Mouse (Mus musculus): ENCODE data around the gene Nr1h2. TPM values are rescaled to one million over a fixed set of nuclear protein-coding genes. Genes with fewer than 3 reads are reported as not detected.

Gene Nr1h2
- polyA plus RNA-seq, 1 experiment from 2014 or later = 80.6 TPM

- 1% methylated on average over 31 of the region's 32 CpGs for WGBS
- DNase-seq (ENCODE audit: low spot score) (peak; percentile 97), ATAC-seq (replicated peaks; ENCODE audit: low FRiP score, low read depth) (peak; percentile 84)
- peak overlapping the region; percentile 74 for H3K4me3 ChIP-seq (replicated peaks; ENCODE audit: low read depth, low read length)
- peaks cover 32% of the 10 kb centered on the region for H3K36me3 ChIP-seq (ENCODE audit: insufficient read depth, low read length)
- TF ChIP-seq CTCF (IDR thresholded peaks at IDR 0.05; ENCODE audit: low read depth) = no peak
- H3K9ac ChIP-seq (ENCODE audit: low read depth, low read length) = peak overlapping the region; percentile 83
- no peaks in the 10 kb centered on the region for H3K9me3 ChIP-seq (replicated peaks; ENCODE audit: low read length)
- no peaks in the 10 kb centered on the region for H3K4me1 ChIP-seq (replicated peaks; ENCODE audit: insufficient read depth, low read length)
- H3K27ac ChIP-seq = peak overlapping the region; percentile 99
- peak overlapping the region; percentile 62 for H3K4me2 ChIP-seq (ENCODE audit: low read length)
- no peaks in the 10 kb centered on the region for H3K27me3 ChIP-seq (ENCODE audit: insufficient read depth, low read length)
Observed at GRCm38 (mm10) chr7:44553196-44553764, 471 bp downstream of the Nr1h2 start.

- Histone ChIP-seq H3K27me3 (ENCODE audit: insufficient read depth, low read length) (no peaks in the 10 kb centered on the region), H3K36me3 (ENCODE audit: insufficient read depth, low read length) (peaks cover 32% of the 10 kb centered on the region), H3K9ac (ENCODE audit: low read depth, low read length) (no peak overlapping the region), H3K9me3 (replicated peaks; ENCODE audit: low read length) (no peaks in the 10 kb centered on the region), H3K4me1 (replicated peaks; ENCODE audit: insufficient read depth, low read length) (no peaks in the 10 kb centered on the region; the same call in 1 of the 2 replicates), H3K4me3 (replicated peaks; ENCODE audit: low read depth, low read length) (peak overlapping the region; percentile 74; the same call in 1 of the 2 replicates), H3K27ac (no peak overlapping the region), H3K4me2 (ENCODE audit: low read length) (peak overlapping the region; percentile 62)
- no peak for TF ChIP-seq CTCF (IDR thresholded peaks at IDR 0.05; ENCODE audit: low read depth)
- WGBS = 86% methylated on average over 31 of the region's 31 CpGs
- no peak for DNase-seq (ENCODE audit: low spot score)
- no peak for ATAC-seq (replicated peaks; ENCODE audit: low FRiP score, low read depth)
Observed at GRCm38 (mm10) chr7:44552141-44552908, 1.4 kb downstream of the Nr1h2 start.

- H3K4me2 ChIP-seq (ENCODE audit: low read length) = no peak overlapping the region
- TF ChIP-seq CTCF (IDR thresholded peaks at IDR 0.05; ENCODE audit: low read depth) = no peak
- H3K36me3 ChIP-seq (ENCODE audit: insufficient read depth, low read length) = peaks cover 32% of the 10 kb centered on the region
- H3K27me3 ChIP-seq (ENCODE audit: insufficient read depth, low read length) = no peaks in the 10 kb centered on the region
- no peaks in the 10 kb centered on the region for H3K9me3 ChIP-seq (replicated peaks; ENCODE audit: low read length)
- no peak for DNase-seq (ENCODE audit: low spot score)
- no peak overlapping the region for H3K9ac ChIP-seq (ENCODE audit: low read depth, low read length)
- 80% methylated on average over 22 of the region's 22 CpGs for WGBS
- H3K4me1 ChIP-seq (replicated peaks; ENCODE audit: insufficient read depth, low read length) = no peaks in the 10 kb centered on the region; the same call in 1 of the 2 replicates
- no peak for ATAC-seq (replicated peaks; ENCODE audit: low FRiP score, low read depth)
- H3K27ac ChIP-seq = no peak overlapping the region
- no peak overlapping the region for H3K4me3 ChIP-seq (replicated peaks; ENCODE audit: low read depth, low read length)
Observed at GRCm38 (mm10) chr7:44551731-44552130, 2.0 kb downstream of the Nr1h2 start.

- DNase-seq (ENCODE audit: low spot score) (no peak), ATAC-seq (replicated peaks; ENCODE audit: low FRiP score, low read depth) (no peak)
- TF ChIP-seq CTCF (IDR thresholded peaks at IDR 0.05; ENCODE audit: low read depth) = no peak
- no peak overlapping the region for H3K27ac ChIP-seq
- no peak overlapping the region for H3K9ac ChIP-seq (ENCODE audit: low read depth, low read length)
- no peaks in the 10 kb centered on the region for H3K27me3 ChIP-seq (ENCODE audit: insufficient read depth, low read length)
- 95% methylated on average over 21 of the region's 21 CpGs for WGBS
- peaks cover 32% of the 10 kb centered on the region for H3K36me3 ChIP-seq (ENCODE audit: insufficient read depth, low read length)
- H3K9me3 ChIP-seq (replicated peaks; ENCODE audit: low read length) = no peaks in the 10 kb centered on the region
- H3K4me2 ChIP-seq (ENCODE audit: low read length) = no peak overlapping the region
- H3K4me1 ChIP-seq (replicated peaks; ENCODE audit: insufficient read depth, low read length) = no peaks in the 10 kb centered on the region; the same call in 1 of the 2 replicates
- H3K4me3 ChIP-seq (replicated peaks; ENCODE audit: low read depth, low read length) = no peak overlapping the region
Observed at GRCm38 (mm10) chr7:44551301-44551700, 2.5 kb downstream of the Nr1h2 start.

GRCm38 (mm10) chr7:44550409-44550678 lies 3.4 kb downstream of the Nr1h2 start:
- 94% methylated on average over 11 of the region's 12 CpGs for WGBS
- no peak for DNase-seq (ENCODE audit: low spot score)
- H3K9me3 ChIP-seq (replicated peaks; ENCODE audit: low read length) = no peaks in the 10 kb centered on the region
- H3K27ac ChIP-seq = no peak overlapping the region
- H3K9ac ChIP-seq (ENCODE audit: low read depth, low read length) = no peak overlapping the region
- ATAC-seq (replicated peaks; ENCODE audit: low FRiP score, low read depth) = no peak
- no peaks in the 10 kb centered on the region for H3K27me3 ChIP-seq (ENCODE audit: insufficient read depth, low read length)
- no peaks in the 10 kb centered on the region; the same call in 1 of the 2 replicates for H3K4me1 ChIP-seq (replicated peaks; ENCODE audit: insufficient read depth, low read length)
- H3K4me3 ChIP-seq (replicated peaks; ENCODE audit: low read depth, low read length) = no peak overlapping the region
- H3K4me2 ChIP-seq (ENCODE audit: low read length) = no peak overlapping the region
- peaks cover 32% of the 10 kb centered on the region for H3K36me3 ChIP-seq (ENCODE audit: insufficient read depth, low read length)
- no peak for TF ChIP-seq CTCF (IDR thresholded peaks at IDR 0.05; ENCODE audit: low read depth)

GRCm38 (mm10) chr7:44549621-44550408 lies 3.9 kb downstream of the Nr1h2 start:
- no peaks in the 10 kb centered on the region for H3K27me3 ChIP-seq (ENCODE audit: insufficient read depth, low read length)
- H3K9me3 ChIP-seq (replicated peaks; ENCODE audit: low read length) = no peaks in the 10 kb centered on the region
- peaks cover 32% of the 10 kb centered on the region for H3K36me3 ChIP-seq (ENCODE audit: insufficient read depth, low read length)
- no peaks in the 10 kb centered on the region; the same call in 1 of the 2 replicates for H3K4me1 ChIP-seq (replicated peaks; ENCODE audit: insufficient read depth, low read length)
- H3K9ac ChIP-seq (ENCODE audit: low read depth, low read length) = no peak overlapping the region
- H3K4me3 ChIP-seq (replicated peaks; ENCODE audit: low read depth, low read length) = no peak overlapping the region
- no peak for TF ChIP-seq CTCF (IDR thresholded peaks at IDR 0.05; ENCODE audit: low read depth)
- no peak for ATAC-seq (replicated peaks; ENCODE audit: low FRiP score, low read depth)
- H3K27ac ChIP-seq = no peak overlapping the region
- H3K4me2 ChIP-seq (ENCODE audit: low read length) = no peak overlapping the region
- DNase-seq (ENCODE audit: low spot score) = no peak
- WGBS = 94% methylated on average over 23 of the region's 23 CpGs
